Mouse (Mus musculus): ENCODE data around the gene Myl10.
"Not testable (repeated sequence)": the region's sequence is repeated elsewhere in the genome, so short reads cannot be mapped to it uniquely, and the experiment has no call there.

The Myl10 gene

DNA sequence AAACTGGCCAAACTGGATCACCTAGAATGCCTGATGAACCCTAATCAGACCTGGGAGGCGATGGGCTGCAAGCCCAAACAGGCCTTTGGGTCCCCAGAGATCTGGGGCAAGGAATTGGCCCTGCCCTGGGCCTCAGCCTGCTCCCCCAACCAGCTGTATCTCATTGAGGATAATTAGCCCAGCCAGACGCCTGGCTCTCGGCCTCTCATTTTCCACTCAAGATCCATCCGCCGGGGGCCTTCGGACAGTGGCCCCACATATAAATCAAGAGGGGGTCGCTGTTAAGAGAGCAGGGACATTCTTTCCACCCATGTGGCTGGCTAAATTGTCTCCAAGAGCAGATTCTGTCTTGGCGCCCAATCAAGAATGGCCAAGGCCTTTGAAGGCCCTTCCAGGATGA, 11.2 kb downstream of the Myl10 start:
- CTCF ChIA-PET = interaction anchor here (0.6 kb wide), 1 partner anchor 265 kb away, joined by 5 read pairs; no protein-coding TSS in a partner anchor

DNA sequence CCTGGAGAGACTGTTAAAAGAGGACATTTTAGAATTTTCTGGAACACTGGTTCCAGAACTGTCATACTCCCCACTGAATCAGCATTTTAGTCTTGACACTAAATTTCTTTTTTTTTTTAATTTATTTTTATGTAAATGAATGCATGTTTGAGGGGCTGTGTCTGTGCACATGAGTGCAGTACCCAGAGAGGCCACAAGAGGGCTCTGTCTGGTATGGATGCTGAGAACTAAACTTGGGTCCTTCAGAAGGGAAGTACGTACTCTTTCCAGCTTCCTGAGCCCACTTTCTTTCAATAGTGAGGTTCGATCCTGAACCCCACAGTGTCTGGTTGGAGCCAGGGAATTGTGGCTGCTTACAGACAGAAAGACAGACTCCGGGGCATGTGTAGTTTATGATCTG, 12.6 kb downstream of the Myl10 start:
- CTCF ChIA-PET = interaction anchor here (0.5 kb wide), 1 partner anchor 137 kb away, joined by 3 read pairs; no protein-coding TSS in a partner anchor

DNA sequence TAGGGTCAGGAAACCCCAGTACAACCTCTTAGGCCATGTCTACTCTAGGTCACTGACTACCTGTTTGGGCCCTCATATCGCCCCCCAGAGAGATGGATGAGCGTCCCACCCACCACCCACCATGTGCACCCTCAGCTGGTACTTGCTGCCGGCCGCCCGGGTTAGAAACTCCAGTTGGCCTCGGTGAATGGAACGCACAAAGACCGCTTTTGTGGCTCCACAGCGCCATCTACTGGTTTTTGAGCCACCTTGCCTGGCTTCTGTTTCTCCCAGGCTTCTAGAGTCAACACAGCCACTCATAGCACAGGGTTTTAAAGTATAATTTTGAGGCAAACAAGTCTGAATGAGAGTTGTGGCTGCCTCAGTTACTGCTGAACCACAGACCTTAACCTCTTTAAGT, 13.9 kb downstream of the Myl10 start:
- CTCF ChIA-PET = interaction anchor here (0.6 to 0.7 kb wide), 2 partner anchors 8 to 28 kb away, joined by 3 to 7 read pairs; no protein-coding TSS in a partner anchor

DNA sequence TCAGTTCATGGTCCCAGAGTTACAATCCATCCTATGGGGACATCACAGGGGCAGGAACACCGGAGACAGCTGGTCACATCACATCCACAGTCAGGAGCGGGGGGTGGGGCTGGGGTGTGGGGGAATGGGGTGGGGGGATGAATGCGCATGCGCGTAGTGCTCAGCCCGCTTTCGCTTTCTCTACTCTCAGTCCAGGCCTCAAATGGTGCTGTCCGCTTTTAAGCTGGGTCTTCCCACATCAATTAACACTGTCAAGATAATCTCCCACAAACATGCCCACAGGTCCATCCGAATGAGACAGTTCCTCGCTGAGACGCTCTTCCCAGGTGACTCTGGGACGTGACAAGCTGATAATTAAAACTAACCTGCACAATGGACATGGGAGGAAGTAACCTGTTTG, 15.2 kb downstream of the Myl10 start:
- CTCF ChIA-PET = interaction anchor here (0.6 to 0.7 kb wide), 2 partner anchors 123 to 1609 kb away, joined by 3 to 10 read pairs; no protein-coding TSS in a partner anchor

DNA sequence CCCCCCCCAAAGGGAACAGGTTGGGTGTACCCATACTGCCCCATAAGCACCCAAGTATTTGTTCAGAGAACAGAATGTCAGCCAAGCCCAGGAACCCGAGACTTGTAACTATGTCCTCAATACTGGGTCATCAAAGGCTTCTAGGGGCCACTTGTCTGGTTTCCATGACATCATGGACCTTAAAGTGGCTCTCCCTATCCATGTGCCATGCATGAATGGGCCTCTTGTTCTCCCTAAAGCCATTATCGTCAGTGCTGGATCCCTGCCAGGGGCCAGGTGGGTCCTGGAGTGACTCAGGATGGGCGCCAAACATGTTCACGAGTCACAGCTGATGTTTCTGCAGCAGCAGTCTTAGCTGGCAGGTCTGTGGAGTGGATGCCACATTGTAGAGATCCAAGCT, 17.8 kb downstream of the Myl10 start:
- CTCF ChIA-PET = no interaction called here

DNA sequence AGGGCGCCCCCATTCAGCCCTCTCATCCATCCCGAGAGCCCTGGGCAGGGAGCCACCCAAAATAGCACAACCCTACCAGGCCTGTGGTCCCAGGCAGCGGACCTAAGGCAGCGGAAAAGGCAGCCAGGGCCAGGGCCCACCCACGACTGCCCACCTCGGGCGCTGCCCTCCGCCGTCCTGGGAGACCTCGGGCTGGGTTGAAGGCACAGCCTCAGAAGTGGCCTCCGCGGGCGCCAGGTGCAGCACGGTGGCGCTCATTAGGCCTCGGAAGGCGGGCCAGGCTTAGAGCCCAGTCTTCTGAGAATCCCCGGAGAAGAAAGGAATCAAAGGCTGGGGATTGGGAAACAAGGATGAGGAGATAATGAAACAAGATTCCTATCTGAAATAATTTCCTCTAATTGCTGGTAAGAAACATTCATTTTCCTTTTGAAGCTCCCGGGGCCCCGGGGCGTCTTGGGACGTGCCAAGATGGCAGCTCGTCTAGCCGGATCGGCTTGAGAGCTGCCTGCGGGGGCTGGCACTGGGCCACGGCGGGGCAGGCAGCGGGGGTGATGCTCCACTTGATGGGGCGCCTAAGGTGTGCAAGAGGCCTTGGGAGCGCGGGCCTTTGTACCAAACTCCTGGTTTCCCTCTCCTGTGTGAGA, 21.4 kb downstream of the Myl10 start:
- CTCF ChIA-PET = no interaction called here

DNA sequence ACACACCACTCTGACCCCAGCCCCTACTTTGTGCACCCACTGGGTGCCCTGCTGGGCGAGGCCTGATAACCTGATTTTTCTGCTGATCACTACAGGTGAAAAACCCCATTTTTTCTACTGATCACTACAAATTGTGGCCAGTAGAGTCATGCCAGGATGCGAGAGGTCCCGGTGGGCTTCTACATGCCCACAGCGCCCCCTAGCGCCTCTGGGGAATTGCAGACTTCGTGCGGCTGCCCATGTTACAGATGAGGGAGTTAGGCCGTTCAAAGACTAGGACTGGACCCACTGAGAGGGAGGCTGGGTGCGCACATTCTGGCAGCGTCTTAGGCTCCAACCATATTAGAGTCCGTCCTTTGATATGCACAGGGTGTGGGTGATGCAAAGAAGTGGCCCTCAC, 21.9 kb downstream of the Myl10 start:
- CTCF ChIA-PET = interaction anchor here (0.6 kb wide), 1 partner anchor 536 kb away, joined by 6 read pairs; no protein-coding TSS in a partner anchor

DNA sequence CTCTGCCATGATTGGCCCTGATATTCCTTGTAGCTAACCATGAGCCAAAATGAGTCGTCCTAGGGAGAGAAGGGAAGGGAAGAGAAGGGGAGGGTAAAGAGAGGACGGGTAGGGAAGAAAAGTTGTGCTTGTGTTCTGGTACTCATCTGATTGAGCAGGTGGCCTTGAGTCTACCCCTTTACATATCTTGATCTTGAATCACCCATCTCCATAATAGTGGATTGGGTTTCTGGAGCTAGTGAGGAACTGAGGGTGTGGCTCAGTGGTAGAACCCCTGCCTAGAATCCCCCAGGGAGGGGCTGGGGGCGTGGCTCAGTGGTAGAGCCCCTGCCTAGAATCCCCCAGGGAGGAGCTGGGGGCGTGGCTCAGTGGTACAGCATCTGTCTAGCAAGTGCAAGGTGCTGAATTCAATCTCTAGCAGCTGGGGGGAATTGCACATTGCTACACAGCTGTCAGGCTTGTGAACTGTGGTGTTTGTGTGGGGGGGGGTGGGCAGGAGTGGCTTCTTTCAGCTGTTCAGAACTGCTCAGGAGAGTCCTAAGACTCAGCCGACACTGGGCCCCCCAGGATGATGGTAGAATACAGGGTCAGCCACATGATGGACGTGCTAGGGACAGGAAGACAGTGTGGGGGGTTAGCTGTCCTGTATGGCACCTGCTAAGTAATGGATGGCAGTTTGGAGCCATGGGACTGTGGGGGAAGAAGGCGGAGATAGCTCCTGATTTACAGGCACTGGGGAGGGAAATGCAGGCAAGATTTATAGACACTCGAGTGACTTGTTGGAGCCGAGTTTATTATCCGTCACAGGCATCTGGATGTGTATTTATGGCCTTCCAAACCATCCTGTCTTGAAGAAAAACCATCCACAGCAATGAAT, 24.0 kb downstream of the Myl10 start:
- CTCF ChIA-PET = no interaction called here

DNA sequence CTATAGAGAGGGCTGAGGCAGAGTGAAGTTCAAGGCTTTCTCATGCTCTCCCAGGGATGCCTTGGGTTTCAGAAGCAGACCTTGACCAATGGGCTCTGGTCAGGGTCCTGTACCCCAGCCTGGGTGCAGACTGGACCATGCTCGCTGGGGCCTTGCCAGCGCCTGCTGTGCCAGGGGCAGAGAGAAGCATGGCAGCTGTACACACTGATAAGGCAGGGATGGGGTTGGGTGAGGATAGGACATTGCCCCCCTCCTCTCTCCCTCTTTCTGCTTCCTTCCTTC, 24.6 kb downstream of the Myl10 start:
- CTCF ChIA-PET = no interaction called here

DNA sequence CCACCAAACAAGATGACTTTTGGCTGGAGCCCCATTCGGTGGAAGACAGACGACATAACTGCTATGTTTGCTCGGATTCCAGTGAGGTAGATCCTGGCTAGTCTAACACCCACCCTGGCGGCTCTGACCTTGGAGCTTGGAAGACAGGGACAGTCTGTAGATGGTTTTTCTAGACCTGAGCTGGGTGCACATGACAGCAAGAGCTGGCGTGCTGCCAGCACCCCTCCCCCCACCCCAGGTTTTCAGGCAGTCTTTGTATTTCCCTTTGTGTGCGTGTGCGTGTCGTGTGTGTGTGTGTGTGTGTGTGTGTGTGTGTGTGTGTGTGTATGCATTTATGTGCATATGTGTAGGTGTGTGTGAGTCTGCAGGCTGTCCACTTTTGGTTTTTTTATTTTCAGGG, 25.7 kb downstream of the Myl10 start:
- CTCF ChIA-PET = interaction anchor here (0.6 to 0.8 kb wide), 3 partner anchors 43 to 473 kb away, joined by 4 to 5 read pairs (median 4); partner anchors contain the start of gene Sh2b2

DNA sequence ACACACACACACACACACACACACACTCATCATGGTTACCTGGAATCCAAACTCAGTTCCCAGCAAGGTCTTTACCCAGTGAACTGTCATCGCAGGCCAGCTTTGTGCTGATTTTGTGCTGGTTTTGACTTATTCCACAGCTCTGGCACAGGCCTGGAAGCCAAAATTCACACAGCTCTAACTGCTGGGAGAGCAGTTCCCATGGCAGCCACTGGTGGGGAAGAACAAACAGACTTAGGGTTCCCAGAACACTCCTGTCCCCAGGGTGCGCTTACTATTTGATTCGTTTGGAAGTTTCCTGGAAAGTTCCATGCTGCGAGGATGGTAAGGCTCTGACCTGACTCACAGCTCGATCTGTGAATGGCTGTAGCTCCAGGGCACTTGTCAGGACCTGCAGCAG, 28.6 kb downstream of the Myl10 start:
- CTCF ChIA-PET = no interaction called here

DNA sequence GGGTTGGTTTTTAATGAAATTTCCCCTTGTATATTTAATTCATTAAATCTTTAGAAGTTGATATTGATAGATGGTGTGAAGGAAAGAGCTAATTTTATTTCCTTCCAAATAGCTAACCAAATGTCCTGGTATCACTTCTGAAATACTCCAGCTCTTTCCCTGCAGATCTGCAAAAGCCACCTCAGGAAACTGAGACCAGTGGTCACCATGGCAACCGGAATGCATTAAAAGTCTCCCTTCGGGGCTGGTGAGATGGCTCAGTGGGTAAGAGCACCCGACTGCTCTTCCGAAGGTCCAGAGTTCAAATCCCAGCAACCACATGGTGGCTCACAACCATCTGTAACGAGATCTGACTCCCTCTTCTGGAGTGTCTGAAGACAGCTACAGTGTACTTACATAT, 33.3 kb downstream of the Myl10 start:
- CTCF ChIA-PET = not testable (repeated sequence)

DNA sequence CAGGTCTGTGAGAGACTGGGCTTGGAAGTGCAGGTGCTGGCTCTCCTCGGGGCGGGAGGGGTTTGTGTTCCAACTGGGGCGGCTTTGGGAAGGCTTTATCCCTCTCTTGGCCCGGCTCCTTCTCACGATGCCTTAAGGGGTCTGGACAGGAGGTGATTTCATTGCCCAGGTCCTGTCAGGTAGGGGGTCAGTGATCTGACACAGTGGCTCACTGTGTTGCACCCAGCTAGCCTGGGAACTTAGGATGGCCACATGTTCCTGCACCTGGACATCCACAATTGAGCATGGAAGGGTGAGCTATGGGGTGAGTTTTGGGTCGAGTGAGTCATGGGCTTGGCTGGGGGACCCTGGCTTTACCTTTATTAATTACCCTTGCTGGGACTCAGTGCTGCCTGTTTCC, 46.0 kb downstream of the Myl10 start:
- CTCF ChIA-PET = no interaction called here

DNA sequence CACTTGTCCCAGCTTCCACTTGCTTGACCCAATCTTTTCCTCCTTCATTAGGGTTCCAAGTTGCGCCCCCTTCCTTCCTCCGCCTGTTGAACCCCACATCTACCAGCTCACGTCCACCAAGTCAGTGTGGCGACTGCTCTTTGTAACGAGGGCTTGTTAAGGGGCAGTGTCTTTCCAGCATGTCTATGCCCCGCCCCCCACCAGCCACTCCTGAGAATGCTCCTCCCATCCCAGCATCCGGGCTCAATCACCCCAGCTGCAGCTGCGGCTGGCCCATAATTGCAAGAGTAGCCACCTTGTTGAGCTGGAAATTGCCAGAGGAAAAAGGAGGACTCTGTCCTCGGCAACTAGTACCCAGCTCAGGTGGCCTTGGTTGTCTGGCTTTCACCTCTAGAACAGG, 53.6 kb downstream of the Myl10 start:
- CTCF ChIA-PET = no interaction called here
